Mouse (Mus musculus) cerebellum, adult 11 months (tissue): ENCODE data around the gene Prdm16.

ENCODE experiments used
- DNase-seq: peaks from one replicate; pipeline ENCODE4 v3.0.0; 2022

Prdm16 gene

DNA sequence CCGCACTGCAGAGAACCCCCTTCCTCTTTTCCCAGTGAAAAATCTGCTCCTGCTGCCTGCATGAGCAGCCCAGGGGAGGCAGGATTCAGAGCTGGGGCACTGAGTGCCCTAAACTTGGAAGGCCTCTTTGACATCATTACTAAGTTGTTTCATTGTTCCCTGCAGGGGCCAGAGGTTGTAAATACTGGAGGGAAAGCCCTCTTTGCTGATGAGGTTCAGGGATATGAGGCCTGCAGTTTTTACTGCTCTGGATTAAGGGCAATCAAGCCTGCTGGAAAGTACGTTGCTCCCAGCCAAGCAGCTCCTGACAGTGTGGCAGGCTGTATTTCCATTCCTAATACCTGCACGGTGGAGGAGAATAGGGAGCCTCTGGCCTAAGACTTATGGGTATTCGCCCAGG is 221.8 kb downstream of the Prdm16 start:
- no peak for DNase-seq

DNA sequence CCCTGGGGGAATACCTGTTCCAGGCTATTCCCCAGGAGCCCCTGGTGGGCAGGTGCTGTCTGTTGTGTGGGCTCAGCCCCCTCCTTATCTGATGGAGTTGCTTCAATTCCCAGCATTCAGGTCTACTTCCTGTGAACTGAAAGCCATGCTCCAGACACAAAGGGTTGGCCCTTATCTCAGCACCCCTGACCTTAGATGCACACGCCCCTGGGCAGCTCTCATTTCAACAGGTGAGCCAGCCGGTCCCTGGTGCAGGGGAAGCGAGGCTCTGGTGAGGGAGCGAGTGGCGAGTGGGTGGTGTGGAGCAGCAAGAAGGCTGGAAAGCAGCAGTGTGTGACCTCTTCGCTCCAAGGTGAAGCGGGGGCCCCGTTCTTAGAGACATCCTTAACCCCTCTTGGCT is 226.1 kb downstream of the Prdm16 start:
- no peak for DNase-seq

DNA sequence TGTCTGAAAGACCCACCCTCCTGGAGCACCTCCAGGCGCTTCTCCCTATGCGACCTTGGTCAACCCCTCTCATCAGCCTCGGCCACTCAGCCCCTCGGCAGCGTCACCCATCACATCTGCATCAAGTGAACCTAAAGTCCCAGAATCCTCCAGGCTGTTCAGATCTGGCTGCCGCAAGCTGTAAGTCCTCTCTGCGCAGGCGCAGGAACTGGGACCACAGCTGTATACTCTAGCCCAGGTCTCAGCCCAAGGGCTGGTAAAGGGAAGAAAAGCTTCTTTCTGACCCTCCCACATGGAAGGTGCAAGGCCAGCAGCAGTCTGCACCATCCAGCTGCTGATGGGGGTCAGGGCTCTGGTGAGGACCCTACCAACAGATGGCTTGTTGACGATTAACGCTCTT is 226.8 kb downstream of the Prdm16 start:
- no peak for DNase-seq

DNA sequence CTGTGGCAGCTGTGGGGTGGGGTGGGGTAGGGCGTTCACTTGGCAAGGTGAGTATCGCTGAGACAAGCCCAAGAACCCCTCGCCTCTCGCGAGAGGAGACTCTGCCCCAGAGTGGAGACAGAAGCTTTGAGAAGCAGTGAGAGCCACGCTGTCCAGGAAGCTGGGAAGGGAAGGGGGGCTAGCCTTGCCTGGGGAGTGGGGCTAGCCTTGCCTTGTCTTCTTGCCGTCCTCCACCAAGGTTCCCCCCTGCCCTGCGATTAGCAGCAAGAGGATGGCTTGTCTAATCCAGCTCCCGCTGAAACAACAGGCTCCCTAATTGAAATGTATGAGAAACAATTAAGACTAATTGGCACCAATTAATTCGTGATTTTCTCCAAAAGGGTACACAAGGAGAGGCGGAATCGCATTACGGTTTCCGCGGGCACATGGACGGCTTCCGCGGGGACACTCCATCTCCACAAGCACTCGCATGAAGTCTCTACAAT is 227.4 kb downstream of the Prdm16 start:
- DNase-seq, result no peak

DNA sequence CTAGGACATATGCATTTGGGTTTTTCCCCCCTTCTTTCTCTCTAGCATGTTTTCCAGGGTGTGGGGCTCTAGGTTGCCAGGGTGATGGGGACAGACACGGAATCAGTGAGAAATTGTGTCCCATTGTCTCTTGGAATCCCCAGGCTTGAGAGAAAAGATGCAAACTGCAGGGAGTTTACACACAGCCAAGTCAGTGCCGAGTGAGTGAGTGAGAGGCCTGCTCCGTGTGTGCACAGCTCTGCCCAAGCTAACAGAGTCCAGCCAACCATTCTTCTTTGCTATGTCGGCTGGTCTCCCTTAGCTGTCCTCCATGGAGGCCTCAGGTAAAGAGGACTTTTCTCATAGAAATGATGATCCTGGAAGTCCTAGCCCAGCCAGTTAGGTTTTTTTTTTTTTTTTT is 233.7 kb downstream of the Prdm16 start:
- no peak for DNase-seq

DNA sequence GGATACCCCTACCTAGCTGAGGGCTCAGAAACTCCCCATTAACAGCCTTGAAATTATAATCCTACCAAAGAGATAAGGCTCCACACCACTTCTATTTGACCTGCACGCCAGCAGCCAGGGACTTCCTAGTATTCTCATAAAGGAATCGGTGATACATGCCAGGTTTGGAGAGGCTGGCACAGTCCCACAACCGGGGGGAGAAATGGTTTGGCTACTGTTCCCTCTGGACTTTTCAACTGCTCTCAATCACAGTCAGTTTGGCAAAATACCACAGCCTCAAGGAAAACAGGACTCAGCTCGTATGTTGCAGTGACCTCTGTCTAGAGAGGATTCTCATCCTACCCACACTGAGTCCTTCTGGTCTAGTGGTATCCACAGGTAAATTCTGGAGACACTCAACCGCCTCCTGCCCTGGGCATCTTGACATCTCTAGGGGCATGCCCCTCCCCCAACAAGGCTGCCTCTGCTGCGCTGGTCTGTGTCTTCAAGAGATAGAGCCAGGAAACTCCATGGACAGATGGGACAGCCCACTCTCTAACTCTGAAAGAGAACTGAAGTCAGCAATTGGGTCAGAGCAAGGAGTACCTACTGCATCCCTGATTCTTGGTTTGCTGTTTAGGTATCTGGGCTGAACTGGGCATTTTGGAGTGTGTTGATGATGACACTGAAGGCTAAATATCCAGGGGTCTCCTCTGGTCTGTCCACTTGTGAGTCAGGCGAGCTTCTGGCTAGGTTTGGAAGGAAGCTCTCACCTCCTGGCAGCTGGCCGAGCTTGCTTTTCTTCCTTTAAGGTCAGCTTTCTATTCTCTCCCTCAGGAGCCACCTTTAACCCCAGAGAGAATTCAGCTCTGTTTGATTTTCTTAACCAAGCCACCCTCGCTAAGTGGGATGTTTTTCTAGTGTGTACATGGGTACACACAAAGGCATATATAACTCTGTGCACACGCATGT is 234.4 kb downstream of the Prdm16 start:
- no peak for DNase-seq

DNA sequence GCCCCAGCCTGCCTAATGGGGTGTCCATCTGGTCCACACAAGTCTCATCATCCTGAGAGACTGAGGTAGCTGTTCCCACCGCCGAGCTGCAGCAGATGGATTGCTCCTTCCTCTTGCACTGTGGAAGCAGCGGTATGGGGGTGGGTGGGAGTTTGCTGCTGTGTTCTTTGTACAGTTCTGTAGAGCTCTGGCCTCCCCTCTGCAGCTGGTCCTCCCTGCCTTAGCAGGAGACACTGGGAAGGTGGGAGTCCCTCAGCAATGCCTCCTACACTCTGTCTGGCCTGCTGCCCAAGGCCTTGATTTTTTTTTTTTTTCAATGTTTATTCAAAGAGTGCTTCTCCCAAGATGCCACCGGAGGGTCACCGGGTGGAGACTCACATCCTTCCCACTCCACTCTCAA is 235.3 kb downstream of the Prdm16 start:
- DNase-seq, result no peak

DNA sequence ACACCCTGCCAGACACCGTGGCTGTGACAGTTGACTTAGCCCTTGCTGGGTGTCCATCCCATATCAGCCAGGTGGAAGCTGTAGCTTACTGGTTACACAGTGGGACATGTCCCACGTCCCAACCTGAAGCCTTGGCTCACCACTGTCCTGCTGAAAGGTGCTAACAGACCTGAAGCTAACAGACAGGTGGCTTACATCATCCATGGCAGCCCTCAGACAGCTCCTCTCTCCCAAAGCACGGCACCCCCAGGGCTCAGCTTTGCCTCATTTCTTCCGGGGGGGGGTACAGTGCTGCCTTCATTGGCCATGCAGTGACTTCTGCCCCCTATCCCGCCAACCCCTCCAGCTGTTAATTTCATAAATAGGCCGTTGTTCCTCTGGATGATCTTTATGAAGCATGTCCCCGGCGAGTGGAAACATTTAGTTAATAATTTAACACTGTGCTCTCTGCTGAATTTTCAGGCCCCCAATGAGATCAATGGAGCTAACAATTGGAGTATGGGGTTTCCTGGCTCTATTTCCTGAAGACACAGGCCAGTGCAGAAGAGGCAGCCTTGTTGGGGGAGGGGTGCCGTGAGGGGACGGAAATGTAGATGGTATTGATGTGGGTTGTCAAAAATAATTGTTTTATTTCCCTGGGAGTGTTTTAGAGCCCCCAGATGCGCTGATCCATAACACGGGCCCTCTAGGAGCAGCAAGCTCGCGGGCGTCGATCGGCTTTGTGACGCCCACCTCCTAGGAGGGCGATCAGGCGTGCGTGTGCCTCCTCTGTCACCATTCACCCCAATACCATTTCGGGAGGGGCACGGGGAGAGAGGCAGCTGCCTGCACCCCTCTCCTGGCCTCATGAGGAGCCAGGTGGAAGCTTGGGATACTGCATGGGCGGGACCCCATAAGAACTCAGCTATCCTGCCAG is 236.2 kb downstream of the Prdm16 start:
- DNase-seq, result no peak

DNA sequence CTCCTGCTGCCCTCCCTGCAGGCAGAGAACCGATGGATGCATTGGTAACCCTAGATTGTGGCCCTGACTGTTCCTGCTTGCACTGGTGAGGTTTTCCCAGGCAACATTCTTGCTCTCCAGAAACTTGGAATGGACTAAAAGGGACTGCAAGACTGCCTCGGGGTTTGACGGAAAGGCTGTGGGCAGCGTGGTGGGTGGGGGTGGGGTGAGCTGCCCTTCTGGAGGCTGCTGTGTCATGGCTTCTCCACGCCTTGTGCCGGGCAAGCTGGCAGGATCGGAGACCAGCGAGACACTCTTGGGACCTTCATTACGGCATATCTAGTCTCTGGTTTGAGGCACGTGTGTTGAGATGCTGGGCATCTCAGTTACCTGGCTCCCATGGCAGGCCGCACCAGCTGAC is 237.0 kb downstream of the Prdm16 start:
- no peak for DNase-seq

DNA sequence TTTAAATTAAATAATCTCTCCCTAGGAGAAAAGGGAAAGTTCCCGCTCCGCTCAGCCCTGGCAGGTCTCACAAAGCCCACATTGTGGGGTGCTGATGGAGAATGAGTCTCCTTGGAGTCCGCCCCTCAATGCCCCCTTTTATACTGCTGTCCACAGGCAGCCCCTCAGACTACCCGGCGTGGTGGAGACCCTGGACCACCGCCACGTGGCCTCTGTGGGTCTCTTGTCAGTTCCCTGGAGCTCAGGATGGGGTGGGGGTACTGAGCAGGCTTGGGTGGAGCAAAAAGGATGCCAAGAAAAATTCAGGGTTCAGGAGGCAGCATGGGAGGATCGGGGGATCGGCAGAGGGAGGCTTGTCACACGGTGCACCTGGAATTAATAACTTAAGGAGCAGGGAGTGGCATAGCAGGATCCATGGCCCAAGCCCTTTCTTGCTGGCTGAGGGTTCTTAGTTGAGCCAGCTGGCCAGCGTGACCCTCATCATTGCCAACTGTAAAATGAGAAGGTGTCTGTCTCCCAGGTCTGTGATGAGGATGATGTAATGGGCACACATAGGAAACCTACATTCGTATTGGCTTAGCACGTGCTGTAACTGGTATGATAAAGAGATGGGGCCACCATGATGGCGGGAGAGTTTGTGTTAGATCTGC is 239.9 kb downstream of the Prdm16 start:
- DNase-seq, result no peak

DNA sequence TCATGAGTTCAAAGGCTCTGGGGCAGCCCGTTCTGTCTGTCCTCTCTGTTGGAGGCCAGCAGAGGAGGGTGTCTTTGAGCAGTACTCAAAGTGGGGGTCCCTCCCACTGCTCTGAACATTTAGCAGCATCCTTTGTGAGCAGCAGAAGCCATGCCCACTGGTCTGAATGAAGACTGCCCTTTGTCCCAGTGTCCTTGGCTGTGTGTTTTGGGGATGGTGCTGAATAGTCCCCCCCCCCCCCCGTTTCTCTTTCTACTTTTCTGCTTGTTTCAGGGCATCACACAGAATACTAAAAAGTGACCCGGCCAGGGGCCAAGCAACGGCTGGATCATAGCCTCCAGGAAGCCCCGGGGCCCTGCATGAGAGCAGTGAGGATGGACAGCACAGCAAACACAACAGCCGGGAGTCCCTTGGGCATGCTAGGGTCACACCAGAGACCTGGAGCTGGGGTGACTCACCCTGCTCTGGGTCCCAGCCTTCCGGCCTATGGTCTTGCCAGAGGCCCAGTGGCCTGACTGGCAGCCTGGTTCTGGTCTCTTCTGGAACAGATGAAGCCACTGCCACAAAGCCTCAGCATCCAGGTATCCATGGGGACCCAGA is 242.4 kb downstream of the Prdm16 start:
- DNase-seq, result no peak

DNA sequence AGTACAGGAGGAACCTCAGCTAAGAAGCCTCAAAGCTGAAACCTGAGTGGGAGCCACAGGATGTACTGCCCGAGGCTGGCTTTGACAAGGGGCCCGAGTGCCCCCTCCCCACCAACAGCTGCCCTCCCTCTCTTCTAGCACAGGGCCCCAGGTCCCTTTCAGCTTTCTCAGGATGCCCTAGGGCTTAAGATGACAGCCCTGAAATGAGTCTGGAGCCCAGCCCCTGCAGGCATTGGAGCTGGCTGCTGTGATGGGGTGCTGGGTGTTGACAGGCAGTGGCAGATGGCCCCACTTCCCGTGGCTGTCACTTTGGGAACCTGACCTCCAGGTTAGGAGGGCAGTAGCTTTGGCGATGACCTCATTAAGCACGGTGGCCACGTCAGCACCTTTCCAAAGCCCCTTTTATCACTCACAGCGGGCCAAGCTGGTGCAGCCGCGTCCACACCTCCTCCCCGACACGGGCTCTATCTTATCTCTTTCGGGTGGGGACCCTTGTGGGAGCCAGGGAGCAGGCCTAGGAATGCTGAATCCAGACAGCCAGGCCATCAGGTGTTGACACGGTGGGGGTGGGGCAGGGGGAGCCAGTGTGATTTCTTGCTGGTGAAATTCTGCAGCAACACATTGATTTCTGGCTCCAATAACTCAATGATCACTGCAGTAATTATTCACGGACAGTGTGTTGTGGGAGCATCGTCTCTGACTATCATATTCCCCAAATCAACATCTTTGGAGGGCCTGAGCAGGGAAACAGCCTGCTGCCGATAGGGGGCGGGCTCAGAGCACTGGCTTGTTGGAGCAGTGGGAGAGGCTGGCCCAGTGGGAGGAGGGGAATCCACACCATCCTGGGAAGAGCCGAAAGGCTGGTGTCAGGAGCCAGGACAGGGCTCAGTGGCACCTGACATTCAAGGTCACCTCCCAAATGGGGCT is 243.2 kb downstream of the Prdm16 start:
- peak; percentile 6 for DNase-seq

DNA sequence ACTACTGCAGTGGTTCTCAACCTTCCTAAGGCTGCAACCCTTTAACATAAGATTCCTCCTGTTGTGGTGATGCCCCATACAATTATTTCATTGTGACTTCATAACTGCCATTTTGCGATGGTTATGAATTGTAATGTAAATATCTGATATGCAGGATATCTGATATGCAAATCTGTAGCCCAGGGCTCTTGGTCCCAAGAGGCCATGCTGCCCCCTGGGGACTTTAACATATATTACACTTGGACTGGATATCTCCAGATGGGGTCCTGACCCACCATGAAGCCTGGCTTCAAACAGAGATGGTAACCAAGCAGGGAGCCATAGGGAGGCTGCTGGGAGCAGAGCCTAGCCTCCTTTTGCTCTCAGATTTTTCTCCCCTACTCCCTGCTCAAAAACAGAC is 244.0 kb downstream of the Prdm16 start:
- DNase-seq, result no peak

DNA sequence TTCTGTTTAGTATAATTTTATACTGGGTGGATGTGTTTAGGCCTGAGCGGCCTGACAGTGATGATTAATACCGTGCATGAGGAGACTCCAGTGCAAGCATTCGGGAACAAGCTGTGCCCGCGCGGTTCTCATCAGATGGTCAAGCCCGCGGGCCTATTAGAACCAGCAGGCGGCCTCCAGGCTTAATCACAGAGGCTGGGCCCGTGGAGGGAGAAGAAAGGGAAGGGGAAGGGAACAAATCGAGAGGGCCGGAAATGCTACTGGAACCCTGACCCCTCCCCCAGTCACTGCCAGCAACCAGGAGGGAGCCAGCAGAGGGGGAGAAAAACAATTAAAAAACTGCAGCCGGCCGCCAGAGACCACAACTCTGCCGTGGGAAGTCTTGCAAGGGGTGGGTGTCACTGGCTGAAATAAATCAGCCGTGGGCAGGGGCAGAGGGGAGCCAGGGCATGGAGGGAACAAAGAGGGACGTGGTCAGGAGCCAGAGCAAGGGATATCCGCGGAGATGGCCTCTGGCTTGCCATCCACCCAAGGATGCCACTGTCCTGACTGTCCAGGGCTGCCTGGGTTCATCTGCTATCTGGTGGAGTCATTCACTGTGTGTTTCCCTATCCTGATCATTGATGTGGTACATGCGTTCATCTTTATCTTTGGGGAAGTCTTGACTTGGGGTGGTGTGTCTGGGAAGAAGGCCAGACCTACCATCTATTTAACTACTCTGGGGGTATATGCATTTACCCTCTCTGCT is 246.2 kb downstream of the Prdm16 start:
- no peak for DNase-seq

DNA sequence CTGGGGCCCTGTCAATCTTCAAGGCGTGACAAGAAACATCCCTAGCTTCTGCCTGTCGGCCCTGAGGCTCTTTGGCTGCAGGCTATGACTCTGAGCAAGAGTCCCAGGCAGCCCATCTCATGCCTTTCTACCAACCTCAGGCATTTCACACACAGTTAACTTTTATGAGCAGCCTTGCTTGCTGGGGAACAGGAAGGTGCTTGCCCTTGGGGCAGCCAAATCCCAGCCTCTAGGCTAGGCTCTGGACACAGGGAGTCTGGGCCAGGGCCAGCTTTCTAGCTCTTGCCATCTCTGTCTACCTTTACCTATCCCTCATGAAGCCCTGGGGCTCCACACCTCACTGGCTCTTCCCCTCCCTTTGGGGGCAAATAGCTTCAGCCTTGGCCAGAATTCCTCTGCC is 247.0 kb downstream of the Prdm16 start:
- no peak for DNase-seq

DNA sequence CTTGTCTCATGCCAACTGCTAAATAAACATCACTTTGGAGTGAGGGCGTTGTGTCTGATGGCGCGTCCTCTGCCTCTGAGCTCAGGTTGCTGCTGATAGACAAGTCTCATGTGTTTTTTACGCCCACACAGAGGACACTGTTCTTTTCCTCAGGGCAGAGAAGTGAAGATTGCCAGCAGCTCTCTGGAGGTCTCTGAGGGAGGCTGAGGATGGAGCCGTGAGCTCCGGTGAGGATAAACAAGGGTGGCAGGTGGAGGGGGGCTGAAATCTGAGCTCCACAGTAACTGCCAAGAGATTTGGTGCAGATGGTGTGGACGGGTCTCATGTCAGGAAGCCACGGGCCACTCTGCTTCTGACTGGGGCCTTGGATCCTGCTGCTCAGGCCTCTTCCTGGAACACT is 249.9 kb downstream of the Prdm16 start:
- DNase-seq, result no peak

DNA sequence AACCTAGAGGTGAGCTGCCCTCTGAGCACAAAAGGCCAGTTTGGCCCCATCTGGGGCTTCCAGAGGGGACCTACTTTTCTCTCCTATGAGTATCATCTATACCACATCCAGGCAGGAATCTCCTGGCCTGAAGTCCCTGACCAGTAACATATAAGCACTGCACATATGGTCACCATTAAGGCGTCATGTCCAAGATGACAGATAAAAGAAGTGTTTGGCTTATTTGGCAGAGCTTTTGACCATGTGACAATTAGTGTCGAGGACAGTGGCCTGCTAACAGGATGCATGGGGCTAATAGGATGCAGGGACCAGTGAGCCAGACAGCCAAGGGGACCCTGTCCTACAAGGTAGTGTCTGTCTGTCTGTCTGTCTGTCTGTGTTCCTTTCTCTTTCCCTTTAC is 250.8 kb downstream of the Prdm16 start:
- no peak for DNase-seq

DNA sequence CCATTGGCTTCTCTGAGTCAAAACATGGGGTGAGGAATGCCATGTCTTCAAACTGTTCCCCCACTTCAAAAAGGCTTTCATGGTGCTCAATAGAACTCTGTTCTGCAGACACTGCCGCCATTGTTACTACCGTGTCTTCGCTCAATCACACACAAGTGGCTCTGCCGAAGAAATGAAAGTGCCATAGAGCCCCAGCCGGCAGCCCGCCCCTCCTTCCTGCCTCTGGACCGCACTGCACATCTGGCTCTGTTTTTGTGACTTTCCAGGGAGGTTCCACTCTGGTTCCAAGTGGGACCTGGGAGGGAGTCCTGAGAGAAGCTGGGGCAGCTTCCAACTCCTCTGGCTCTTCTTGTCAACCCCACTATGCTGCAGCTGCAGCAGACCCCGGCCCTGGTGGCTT is 251.5 kb downstream of the Prdm16 start:
- no peak for DNase-seq

DNA sequence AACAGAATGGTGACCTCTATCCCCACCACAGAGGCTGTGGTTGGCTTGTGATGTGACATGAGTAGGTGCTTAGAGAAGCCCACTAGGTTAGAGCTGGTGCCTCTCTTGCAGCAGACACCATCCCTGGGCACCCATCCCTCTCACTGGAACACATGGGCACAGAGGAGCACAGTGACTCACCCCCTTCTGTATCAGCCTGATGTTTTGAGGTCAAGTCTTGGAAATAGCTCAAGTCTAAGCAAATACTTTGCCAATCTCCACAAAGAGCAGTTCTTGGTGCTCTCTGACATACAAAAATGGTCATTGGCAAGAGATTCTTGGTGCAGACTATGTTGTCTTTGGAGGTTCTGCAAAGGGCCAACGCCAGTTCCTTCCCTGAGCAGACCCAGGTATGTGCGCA is 257.8 kb downstream of the Prdm16 start:
- no peak for DNase-seq

DNA sequence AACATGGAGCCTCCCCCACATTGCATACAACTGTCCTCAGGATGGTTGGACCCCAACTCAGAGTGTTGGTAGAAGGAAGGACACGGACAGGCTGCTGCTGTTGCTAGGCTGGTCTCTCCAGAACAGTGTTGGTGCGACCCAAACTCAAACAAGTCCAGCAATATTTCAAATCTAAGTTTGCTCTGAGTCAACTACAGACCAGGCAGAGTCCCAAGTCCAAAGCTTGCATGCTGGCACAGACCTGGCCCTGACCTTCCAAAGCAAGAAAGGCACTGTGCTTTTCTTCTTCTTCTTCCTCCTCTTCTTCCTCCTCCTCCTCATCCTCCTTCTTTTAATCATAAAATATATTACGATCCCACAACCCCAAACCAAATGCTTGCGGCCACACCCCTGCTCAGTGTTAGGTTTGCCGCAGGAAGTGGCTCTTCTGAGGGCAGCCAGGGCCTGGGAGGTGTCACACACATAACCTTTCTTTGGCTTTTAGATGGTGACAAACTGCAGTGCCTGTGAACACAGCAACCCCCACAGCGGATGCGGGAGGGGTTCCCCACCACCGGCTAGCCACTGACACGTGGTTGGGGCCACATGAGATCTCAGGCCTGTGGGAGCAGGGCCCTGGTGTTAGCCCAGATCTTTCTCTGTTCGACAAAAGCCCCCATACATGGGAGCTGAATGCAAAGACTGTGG is 260.6 kb downstream of the Prdm16 start:
- DNase-seq, result no peak
